Mouse (Mus musculus) erythroblast, embryonic 14.5 days (primary cell): ENCODE measurements around the gene Cyp4f15.

Experiments
- GATA1 ChIP-seq: IDR thresholded peaks from 2 replicates; pipeline ENCODE4 v1.6.1; 2012; ENCODE audit warnings: low read length, inconsistent platforms, mixed read lengths
- TAL1 ChIP-seq: IDR thresholded peaks from 3 replicates; pipeline ENCODE4 v1.6.1; 2012; ENCODE audit warnings: low read length, inconsistent platforms, mixed read lengths

GRCm38 (mm10) chr17:32676040-32676635 is 9.3 kb upstream of the Cyp4f15 start:
- no peak for TF ChIP-seq GATA1
- no peak for TF ChIP-seq TAL1
